Mouse (Mus musculus) liver, embryonic 14.5 days (tissue): ENCODE data around the gene Hist3h2ba. TPM values are rescaled to one million over a fixed set of nuclear protein-coding genes. Genes with fewer than 3 reads are reported as not detected.

Source experiments
- ATAC-seq: fragments of 200-750 bp; cut with Nextera tagmentation; 2 replicates; pipeline ENCODE4 v1.8.0; 2017; ENCODE audit warnings: moderate number of reproducible peaks, mild to moderate bottlenecking, moderate library complexity; ENCODE audit not compliant: insufficient read depth
- DNase-seq, 3 experiments: peaks; one replicate each; pipeline ENCODE4 v3.0.0-alpha.2; 2012 to 2013; ENCODE audit warnings: low read depth in 3 of 3, low spot score in 3 of 3
- H3K27ac ChIP-seq: fragments of 300-500 bp; sonication (generic); 2 replicates; pipeline ENCODE4 v1.5.1; 2014; ENCODE audit warnings: moderate library complexity, mild to moderate bottlenecking, control low read depth, inconsistent platforms
- H3K27me3 ChIP-seq: fragments of 300-500 bp; sonication (generic); 2 replicates; pipeline ENCODE4 v1.6.1; 2014; ENCODE audit warnings: mild to moderate bottlenecking, low read length, moderate library complexity; ENCODE audit not compliant: control insufficient read depth, insufficient read depth
- H3K36me3 ChIP-seq: fragments of 300-500 bp; sonication (generic); replicated peaks from 2 replicates; pipeline ENCODE4 v1.6.1; 2014; ENCODE audit warnings: low read depth; ENCODE audit not compliant: control insufficient read depth, insufficient read depth
- H3K4me1 ChIP-seq, 2 experiments: fragments of 200-500 bp in 1 of 2; fragments of 300-500 bp in 1 of 2; sonication (generic) in 1 of 2; replicated peaks; 2 replicates each; pipeline ENCODE4 v1.6.1; 2012 to 2014; ENCODE audit warnings: antibody characterized with exemption in 1 of 2, inconsistent platforms in 1 of 2, low read length in 1 of 2; ENCODE audit not compliant: control insufficient read depth in 2 of 2, insufficient read depth in 2 of 2
- H3K4me2 ChIP-seq: fragments of 300-500 bp; sonication (generic); 2 replicates; pipeline ENCODE4 v1.6.1; 2014; ENCODE audit warnings: low read depth, mild to moderate bottlenecking, control low read depth, moderate library complexity
- H3K4me3 ChIP-seq, 2 experiments: fragments of 200-500 bp in 1 of 2; fragments of 300-500 bp in 1 of 2; sonication (generic) in 1 of 2; 2 replicates each; pipeline ENCODE4 v1.5.1; 2012 to 2014; ENCODE audit warnings: low read depth in 2 of 2, low read length in 2 of 2, mild to moderate bottlenecking in 2 of 2, control low read depth in 1 of 2, inconsistent platforms in 1 of 2, moderate library complexity in 1 of 2; ENCODE audit not compliant: insufficient read depth in 1 of 2
- H3K9ac ChIP-seq: fragments of 300-500 bp; sonication (generic); replicated peaks from 2 replicates; pipeline ENCODE4 v1.6.1; 2014; ENCODE audit warnings: mild to moderate bottlenecking, control low read depth, moderate library complexity
- H3K9me3 ChIP-seq: fragments of 300-500 bp; sonication (generic); 2 replicates; pipeline ENCODE4 v1.6.1; 2016; ENCODE audit warnings: low read length, mixed read lengths; ENCODE audit not compliant: control insufficient read depth
- CTCF ChIP-seq: IDR thresholded peaks from 2 replicates; pipeline ENCODE4 v1.5.1; 2016; ENCODE audit warnings: antibody characterized with exemption, low read depth, control low read depth
- EP300 ChIP-seq: IDR thresholded peaks from 2 replicates; pipeline ENCODE4 v1.6.1; 2016; ENCODE audit warnings: antibody characterized with exemption, low read depth
- WGBS: fragments of 180-500 bp; shearing (Covaris S2); extraction: QIAGEN DNeasy Blood & Tissue Kit; methylation state at CpG from one replicate; pipeline ENCODE4 v1.1.7; 2014; ENCODE audit not compliant: insufficient replicate concordance; 5-methylcytosine and 5-hydroxymethylcytosine counted together
- polyA plus RNA-seq, 2 experiments: library from polyadenylated mRNA; depleted of rRNA in 1 of 2; stranded (reverse) in 1 of 2; unstranded in 1 of 2; fragments of >200 nt; fragmentation: Nextera tagmentation in 1 of 2; extraction: Ambion mirVana in 1 of 2; gene quantifications; 2 replicates each; pipeline versions ENCODE4 v1.2.1 to v1.2.3; 2012 to 2014

Hist3h2ba gene
- polyA plus RNA-seq, 2 experiments = 6.0 to 15.7 TPM

GRCm38 (mm10) chr11:58917745-58918366 lies 30.9 kb upstream of the Hist3h2ba start, which contains the start of gene Btnl10:
TSS of gene Btnl10 (plus strand) at chr11:58917908.
- no peaks in the 10 kb centered on the region for H3K27me3 ChIP-seq
- peak within 1 kb of the TSS; percentile 94 for H3K27ac ChIP-seq
- ATAC-seq = peak; percentile 80
- H3K4me3 ChIP-seq = peak within 1 kb of the TSS; percentile 83 to 90
- peaks cover 55 to 66% of the 10 kb centered on the region in 2 experiments for H3K4me1 ChIP-seq
- no peaks in the 10 kb centered on the region for H3K9me3 ChIP-seq
- WGBS = 29% methylated on average over 12 of the region's 12 CpGs
- peak; percentile 75 to 77 (median 77) for DNase-seq
- peak within 1 kb of the TSS; percentile 98 for H3K9ac ChIP-seq
- H3K36me3 ChIP-seq = peaks cover 29% of the 10 kb centered on the region
- TF ChIP-seq CTCF (no peak), EP300 (peak; percentile 87)
- H3K4me2 ChIP-seq = peak within 1 kb of the TSS; percentile 84

- no peak for TF ChIP-seq CTCF
- TF ChIP-seq EP300 = no peak
- H3K4me3 ChIP-seq = peak overlapping the region; percentile 83 to 90
- no peaks in the 10 kb centered on the region for H3K27me3 ChIP-seq
- ATAC-seq = 0 out of 2 replicates have a peak, but pooled peaks have one; percentile 19
- H3K4me2 ChIP-seq = peak overlapping the region; percentile 84
- peaks cover 38% of the 10 kb centered on the region for H3K36me3 ChIP-seq
- WGBS = 43% methylated on average over 5 of the region's 5 CpGs
- H3K9me3 ChIP-seq = no peaks in the 10 kb centered on the region
- H3K9ac ChIP-seq = peak overlapping the region; percentile 98
- DNase-seq = no peak
- H3K27ac ChIP-seq = peak overlapping the region; percentile 94
- peaks cover 47 to 57% of the 10 kb centered on the region in 2 experiments for H3K4me1 ChIP-seq
Observed at GRCm38 (mm10) chr11:58918759-58919158, 30.0 kb upstream of the Hist3h2ba start.

GRCm38 (mm10) chr11:58922420-58922819 lies 26.3 kb upstream of the Hist3h2ba start:
- H3K4me2 ChIP-seq = no peak overlapping the region
- TF ChIP-seq CTCF (no peak), EP300 (no peak)
- H3K4me3 ChIP-seq = no peak overlapping the region
- no peak overlapping the region for H3K27ac ChIP-seq
- peaks cover 21 to 24% of the 10 kb centered on the region in 2 experiments for H3K4me1 ChIP-seq
- H3K9ac ChIP-seq = no peak overlapping the region
- no peak for ATAC-seq
- no peak for DNase-seq
- no peaks in the 10 kb centered on the region for H3K27me3 ChIP-seq
- WGBS = 81% methylated on average over 9 of the region's 9 CpGs
- H3K9me3 ChIP-seq = no peaks in the 10 kb centered on the region
- H3K36me3 ChIP-seq = peaks cover 40% of the 10 kb centered on the region

GRCm38 (mm10) chr11:58926651-58927050 lies 22.1 kb upstream of the Hist3h2ba start:
- TF ChIP-seq EP300 (no peak), CTCF (no peak)
- Histone ChIP-seq H3K27ac (no peak overlapping the region), H3K4me3 (no peak overlapping the region), H3K27me3 (no peaks in the 10 kb centered on the region), H3K9me3 (no peaks in the 10 kb centered on the region), H3K36me3 (peaks cover 29% of the 10 kb centered on the region), H3K4me1 (peaks cover 33 to 34% of the 10 kb centered on the region in 2 experiments), H3K4me2 (no peak overlapping the region), H3K9ac (no peak overlapping the region)
- 87% methylated on average over 2 of the region's 3 CpGs for whole genome bisulfite sequencing
- ATAC-seq (no peak), DNase-seq (no peak)

GRCm38 (mm10) chr11:58927053-58927452 lies 21.7 kb upstream of the Hist3h2ba start:
- no peak overlapping the region for H3K4me3 ChIP-seq
- H3K4me1 ChIP-seq = peaks cover 33 to 34% of the 10 kb centered on the region in 2 experiments
- peak overlapping the region; percentile 64 for H3K4me2 ChIP-seq
- H3K36me3 ChIP-seq = peaks cover 29% of the 10 kb centered on the region
- 55% methylated on average over 2 of the region's 2 CpGs for WGBS
- ATAC-seq (no peak), DNase-seq (no peak)
- no peaks in the 10 kb centered on the region for H3K9me3 ChIP-seq
- H3K9ac ChIP-seq = no peak overlapping the region
- no peak overlapping the region; the same call in 1 of the 2 replicates for H3K27ac ChIP-seq
- no peaks in the 10 kb centered on the region for H3K27me3 ChIP-seq
- no peak for TF ChIP-seq EP300
- TF ChIP-seq CTCF = no peak
